Mouse (Mus musculus) urinary bladder, postnatal 36 days (tissue): Measurements from ENCODE around the gene Pole4.
A peak's percentile ranks its signal among the peaks of the same experiment; 100 is the strongest.

Experiments used
- DNase-seq, 2 experiments: peaks; one replicate each; pipeline ENCODE4 v3.0.0; 2022; ENCODE audit warnings: low spot score in 2 of 2, mixed read lengths in 1 of 2

The Pole4 gene

GRCm38 (mm10) chr6:82705221-82705620, at the start of gene Pole4:
TSS of gene Pole4 (minus strand) at chr6:82705365.
- DNase-seq, result no peak

DNA sequence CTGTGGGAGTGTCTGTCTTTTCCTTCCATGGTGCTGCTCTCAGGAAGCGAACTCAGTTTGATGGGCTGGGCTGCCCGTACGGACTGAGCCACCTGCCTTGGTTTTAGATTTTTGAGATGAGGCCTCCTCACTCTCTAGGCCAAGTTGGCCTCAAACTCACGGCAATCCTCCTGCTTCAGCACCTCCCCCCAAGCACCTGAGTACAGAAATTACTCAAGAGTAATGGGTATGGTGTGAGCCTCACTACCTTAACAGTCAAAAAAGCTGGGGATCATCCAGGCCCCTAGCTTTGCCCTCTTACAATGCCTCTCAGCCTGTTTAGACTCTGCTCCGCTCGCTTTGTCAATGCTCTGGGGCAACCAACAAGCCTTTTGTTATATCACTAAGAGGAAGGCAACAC, 49.6 kb upstream of the Pole4 start:
- no peak for DNase-seq

- no peak for DNase-seq
Observed at GRCm38 (mm10) chr6:82753638-82754361, 48.6 kb upstream of the Pole4 start.

- DNase-seq, result peak; percentile 20 to 58
Observed at GRCm38 (mm10) chr6:82753061-82753460, 47.9 kb upstream of the Pole4 start.

DNA sequence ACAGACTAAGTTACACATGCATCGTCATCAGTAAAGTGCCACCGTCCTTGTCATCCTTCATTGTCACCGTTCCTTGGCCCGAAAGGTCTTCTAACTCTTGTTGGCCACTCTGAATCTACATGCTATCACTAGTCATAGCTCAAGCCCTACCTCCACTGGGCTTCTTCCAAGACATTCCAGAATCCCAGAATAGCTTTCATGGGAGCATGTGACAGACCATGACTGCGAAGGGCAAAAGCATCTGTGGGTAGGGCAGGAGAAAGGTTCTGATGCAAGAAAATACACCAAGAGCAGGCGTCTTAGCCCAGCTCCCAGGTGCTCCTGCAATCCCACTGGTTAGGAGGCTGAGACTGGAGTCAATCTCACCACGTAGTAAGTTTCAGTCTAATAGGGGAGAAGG, 46.6 kb upstream of the Pole4 start:
- DNase-seq, result no peak

GRCm38 (mm10) chr6:82751031-82751430, 45.9 kb upstream of the Pole4 start:
- peak; percentile 11 to 54 for DNase-seq

GRCm38 (mm10) chr6:82750063-82750462, 44.9 kb upstream of the Pole4 start:
- DNase-seq, result no peak

- DNase-seq, result no peak
Observed at GRCm38 (mm10) chr6:82748106-82748672, 43.0 kb upstream of the Pole4 start.

DNA sequence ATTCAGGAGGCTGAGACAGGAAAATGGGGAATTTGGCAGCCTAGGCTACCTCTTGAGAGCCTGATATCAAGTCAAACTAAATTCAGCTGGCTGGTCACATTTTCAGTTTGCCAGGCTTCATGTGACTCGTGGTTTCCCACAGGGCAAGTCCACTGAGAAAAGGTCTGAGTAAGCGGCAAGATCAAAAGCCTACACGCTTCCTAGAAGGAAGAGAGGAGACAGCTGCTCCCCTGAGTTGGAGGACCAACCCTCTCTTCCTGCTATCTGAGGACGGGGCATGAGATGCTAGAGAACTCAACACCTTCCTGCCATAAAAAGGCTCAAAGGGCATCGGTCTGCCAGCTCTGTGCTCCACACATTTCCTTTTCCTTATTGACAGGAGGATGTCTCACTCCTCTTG, 41.9 kb upstream of the Pole4 start:
- DNase-seq, result no peak

GRCm38 (mm10) chr6:82744553-82744952, 39.4 kb upstream of the Pole4 start:
- DNase-seq, result no peak

GRCm38 (mm10) chr6:82741518-82741880, 36.3 kb upstream of the Pole4 start:
- DNase-seq, result no peak

DNA sequence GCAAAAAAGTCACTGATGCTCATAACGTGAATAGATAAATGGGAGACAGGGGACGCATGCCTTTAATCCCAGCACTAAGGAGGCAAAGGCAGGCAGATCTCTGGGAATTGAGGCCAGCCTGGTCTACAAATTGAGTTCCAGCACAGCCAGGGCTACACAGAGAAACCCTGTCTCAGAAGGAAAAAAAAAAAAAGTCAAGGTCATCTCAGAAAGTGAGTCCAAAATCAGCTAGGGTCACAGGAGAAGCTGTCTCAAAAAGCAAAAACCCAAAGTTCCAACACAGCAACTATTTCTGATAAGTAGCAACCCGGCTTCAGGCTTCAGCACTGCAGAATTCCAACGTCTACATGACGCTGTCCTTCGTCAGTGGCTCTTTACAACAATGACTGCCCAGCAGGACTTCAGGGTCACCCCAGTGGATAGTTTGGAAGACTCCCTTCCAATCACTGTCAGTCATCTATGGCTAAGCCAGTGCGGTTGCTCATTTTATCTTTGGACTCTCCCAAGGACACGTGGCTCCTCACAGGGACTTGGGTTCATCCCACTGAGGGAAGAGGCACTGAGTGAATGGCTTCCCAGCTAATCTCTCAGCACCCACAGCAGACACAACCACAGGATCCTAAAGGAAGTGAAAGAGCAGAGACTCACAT, 35.8 kb upstream of the Pole4 start:
- DNase-seq, result no peak

DNA sequence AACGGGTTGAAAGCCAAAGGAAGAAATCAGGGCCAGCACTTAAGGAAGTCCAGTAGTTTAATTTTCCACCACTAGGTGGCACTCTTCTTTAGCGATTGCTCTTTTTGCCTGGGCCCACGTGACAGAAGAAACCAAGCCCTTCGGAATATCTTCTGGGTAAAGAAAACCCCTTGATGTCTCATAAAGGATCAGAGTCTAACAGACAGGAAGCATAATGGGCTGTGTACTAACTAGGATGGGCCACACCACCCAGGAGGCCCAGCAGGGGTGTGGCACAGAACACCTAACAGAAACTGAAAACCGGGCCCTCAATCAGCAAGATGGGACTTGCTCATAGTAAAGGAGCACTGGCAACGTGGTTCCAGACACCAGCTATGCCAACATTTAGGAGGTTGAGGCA, 35.1 kb upstream of the Pole4 start:
- peak; percentile 31 to 59 for DNase-seq

DNA sequence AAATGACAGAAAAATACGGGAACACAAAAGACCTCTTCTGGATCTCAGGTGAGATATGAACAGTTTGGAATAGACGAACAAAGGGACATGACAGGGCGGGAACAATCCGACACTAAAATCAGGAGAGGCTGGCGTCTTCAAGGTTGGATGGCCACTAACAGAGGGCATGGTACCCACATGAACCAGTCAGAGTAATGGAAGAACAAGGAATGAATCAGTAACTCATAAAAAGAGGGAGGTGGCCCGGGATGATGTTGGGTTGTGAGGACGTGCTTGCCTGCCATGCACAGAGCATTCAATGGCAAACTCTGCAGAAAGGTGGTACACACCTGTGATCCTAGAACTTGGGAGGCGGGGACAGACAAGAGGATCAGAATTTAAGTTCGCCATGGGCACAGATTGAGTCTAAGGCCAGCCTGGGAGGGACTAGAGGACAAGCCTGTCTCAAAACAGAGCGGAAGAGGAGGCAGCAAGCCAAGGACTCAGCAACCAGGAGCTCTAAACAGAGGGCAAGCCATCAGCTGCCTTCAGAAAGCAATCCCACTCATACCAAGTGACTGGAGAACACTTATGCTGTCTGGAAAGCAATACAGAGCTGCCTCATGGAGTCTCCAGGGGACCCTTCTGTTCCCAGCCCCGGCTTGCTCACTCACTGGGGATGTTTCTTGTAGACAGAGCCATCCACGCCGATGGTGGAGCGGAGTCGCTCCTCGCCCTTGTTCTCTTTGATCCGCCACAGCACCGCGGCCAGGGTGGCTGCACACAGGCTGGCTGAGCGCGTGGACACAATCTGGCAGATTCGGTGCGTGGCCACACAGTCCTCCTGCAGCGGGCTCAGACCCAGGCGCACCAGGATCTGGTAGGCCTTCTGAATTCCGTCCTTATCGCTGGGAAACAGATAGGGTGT, 32.7 kb upstream of the Pole4 start:
- no peak for DNase-seq

DNA sequence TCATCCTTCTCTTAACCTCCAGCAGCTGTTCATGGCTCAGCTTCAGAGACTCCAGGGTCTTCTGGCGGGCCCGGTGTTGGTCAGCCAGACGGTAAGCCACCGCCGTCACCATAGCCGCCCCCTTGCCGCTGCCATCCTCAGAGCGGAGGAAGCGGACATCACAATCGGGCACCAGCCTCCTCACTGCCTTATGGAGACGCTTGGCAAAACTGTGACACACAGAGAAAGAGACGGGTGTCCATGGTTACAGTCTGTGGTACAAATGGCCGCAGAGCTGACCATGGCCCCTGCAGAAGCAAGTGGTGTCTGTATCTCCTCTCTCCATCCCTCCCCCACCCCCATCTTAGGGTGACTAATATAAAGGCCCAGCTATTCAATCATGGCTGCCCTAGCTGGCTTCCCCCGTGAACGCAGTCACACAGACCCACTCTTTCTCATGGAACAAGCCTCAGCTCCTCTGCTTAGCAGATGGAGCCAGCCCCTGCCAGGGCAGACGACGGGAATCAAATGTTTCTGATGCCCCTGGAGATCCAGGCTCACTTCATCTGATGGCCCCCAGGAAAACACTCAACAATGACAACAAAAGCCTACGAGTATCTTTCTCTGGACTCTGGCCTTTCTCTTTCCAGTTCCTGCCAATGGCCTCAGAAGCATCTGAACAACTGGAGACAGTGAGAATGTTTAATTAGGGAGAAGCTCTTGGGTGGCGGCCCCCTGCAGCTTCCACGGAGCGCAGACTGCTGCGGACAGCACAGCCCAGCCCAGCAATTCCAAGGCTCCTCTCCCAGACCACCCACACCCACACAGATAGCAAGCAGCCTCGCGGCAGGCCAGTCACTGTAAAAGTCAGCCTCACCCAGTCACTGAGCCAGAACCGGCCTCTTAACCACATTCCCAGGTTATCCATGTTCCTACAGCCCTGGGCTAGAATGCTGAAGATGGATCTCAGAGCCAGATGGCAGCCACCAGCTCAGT, 31.7 kb upstream of the Pole4 start:
- DNase-seq, result no peak

DNA sequence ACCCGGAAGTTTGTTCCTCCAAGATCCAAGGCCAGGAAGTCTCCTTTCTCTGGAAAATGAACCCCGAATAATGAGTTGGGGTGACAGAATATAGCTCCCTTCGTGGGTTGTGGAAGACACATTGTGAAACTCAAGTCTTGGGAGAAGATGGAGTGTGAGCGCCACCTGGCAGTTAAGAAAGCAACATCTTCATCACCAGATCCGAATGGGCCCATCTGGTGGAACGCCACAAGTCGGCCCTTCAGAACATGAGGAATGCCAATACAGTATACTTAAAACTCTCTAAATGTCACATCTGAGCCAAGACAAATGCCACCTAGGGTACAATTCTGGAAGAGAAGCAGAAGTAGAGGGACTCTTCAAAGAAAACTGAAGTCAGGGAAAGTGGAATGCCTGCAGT, 30.2 kb upstream of the Pole4 start:
- no peak for DNase-seq

DNA sequence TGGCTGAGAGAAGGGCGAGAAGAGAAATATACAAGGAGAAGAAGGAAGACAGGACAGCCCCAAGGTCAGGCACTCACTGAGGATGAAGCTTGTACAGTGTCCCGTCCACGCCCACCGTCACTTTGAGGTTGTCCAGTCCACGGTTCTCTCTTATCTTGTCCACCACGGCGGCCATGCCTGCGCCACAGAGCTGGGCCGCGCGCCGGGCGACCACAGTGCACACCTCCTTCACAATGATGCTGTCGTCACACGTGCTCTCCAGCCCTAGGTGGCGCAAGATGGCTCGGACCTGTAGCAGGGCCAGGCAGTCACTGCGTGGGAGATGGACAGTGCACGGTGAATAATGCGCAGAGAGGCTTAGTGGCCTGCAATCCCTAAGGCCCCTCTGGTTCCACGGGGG, 23.5 kb upstream of the Pole4 start:
- DNase-seq, result no peak

- DNase-seq, result no peak
Observed at GRCm38 (mm10) chr6:82727206-82727605, 22.0 kb upstream of the Pole4 start.

DNA sequence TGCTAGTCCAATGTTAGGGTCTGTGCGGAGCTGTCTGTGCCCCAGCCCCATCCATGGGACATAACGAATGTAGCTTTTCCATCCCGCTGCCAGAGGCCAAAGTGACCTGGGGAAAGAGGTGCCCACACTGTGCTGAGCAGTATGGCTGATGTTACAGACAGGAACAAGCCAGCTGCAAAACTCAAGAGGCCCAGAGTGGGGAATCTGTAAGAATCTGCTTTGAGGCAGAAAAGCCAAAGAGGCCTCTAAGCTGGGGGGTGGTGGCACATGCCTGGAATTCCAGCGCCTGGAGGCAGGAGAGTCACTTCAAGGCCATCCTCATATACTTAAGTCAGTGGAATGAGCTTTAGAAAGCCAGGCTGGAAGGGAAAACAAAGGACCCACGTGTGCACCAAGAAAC, 18.2 kb upstream of the Pole4 start:
- DNase-seq, result no peak

DNA sequence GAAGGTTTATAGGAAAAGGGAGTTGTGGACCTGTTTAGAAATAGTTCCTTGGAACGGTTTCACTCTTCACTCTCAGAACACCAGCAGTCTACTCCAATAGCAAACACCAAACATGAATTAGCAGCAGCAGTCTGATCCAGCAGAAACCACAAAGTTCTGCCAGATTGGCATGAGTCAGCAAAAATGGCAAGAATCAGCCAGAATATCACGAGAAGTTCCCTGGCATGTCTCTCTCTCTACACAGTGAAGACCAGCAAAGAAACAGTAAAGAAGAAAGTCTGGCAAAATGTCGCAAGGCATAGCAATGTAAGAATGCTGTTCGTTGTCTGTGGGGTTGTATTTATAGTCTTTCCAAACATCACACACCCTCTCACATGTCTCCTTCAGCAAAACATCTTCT, 11.0 kb upstream of the Pole4 start:
- no peak for DNase-seq

DNA sequence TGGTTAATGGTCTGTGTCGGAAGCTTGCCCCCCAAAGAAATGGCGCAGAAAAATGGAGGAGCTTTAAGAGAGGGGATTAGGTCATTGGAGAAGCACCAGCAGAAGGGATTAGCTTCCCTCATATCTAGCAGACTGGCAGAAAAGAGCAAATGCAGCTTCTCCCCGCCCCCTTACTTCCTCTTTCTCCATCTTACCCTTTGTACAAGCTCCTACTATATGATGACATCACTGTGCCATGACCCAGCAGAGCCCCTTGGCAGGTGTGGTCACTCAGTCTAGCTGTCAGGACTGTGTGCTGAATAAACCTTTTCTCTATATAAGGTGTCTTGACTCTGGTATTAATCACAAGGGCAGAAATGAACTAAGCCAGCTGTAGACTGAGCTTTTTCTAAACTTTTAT, 10.5 kb upstream of the Pole4 start:
- DNase-seq, result no peak
